Mouse (Mus musculus) ES-E14 (cell line): ENCODE data around the gene Cyp4a31. TPM values are rescaled to one million over a fixed set of nuclear protein-coding genes. Genes with fewer than 3 reads are reported as not detected.

Experiments
- DNase-seq: peaks from one replicate; pipeline ENCODE4 v3.0.0-alpha.2; 2013; ENCODE audit warnings: low read depth, low spot score
- H3K27ac ChIP-seq: 2 replicates; pipeline ENCODE4 v1.5.1; 2012; ENCODE audit warnings: low read depth, mild to moderate bottlenecking, low read length, moderate library complexity, mixed read lengths; ENCODE audit not compliant: poor library complexity, insufficient read depth, severe bottlenecking
- H3K36me3 ChIP-seq: 2 replicates; pipeline ENCODE4 v1.6.1; 2012; ENCODE audit warnings: mild to moderate bottlenecking, low read length, moderate library complexity, mixed read lengths; ENCODE audit not compliant: control insufficient read depth, poor library complexity, insufficient read depth, severe bottlenecking
- H3K4me1 ChIP-seq, 2 experiments: fragments of 150-350 bp in 1 of 2; sonication (generic) in 1 of 2; 2 replicates each; pipeline ENCODE4 v1.6.1; 2012; ENCODE audit warnings: low read length in 2 of 2, mild to moderate bottlenecking in 1 of 2, mixed read lengths in 1 of 2; ENCODE audit not compliant: control insufficient read depth in 2 of 2, insufficient read depth in 2 of 2, poor library complexity in 1 of 2
- H3K4me3 ChIP-seq, 2 experiments: fragments of 150-350 bp in 1 of 2; sonication (generic) in 1 of 2; 2 replicates each; pipeline ENCODE4 v1.5.1; 2012; ENCODE audit warnings: low read length in 2 of 2, low read depth in 1 of 2, mild to moderate bottlenecking in 1 of 2, mixed read lengths in 1 of 2; ENCODE audit not compliant: insufficient read depth in 1 of 2, poor library complexity in 1 of 2, severe bottlenecking in 1 of 2
- H3K9ac ChIP-seq: 2 replicates; pipeline ENCODE4 v1.6.1; 2012; ENCODE audit warnings: low read depth, mild to moderate bottlenecking, low read length, mixed read lengths; ENCODE audit not compliant: poor library complexity, insufficient read depth, severe bottlenecking
- H3K9me3 ChIP-seq: fragments of 150-350 bp; sonication (generic); 2 replicates; pipeline ENCODE4 v1.6.1; 2012; ENCODE audit warnings: low read depth, mild to moderate bottlenecking, low read length; ENCODE audit not compliant: control insufficient read depth, insufficient read depth
- CHD2 ChIP-seq: IDR thresholded peaks from 2 replicates; pipeline ENCODE4 v1.6.1; 2014; ENCODE audit warnings: mild to moderate bottlenecking, low read depth, low read length, inconsistent platforms
- HCFC1 ChIP-seq: IDR thresholded peaks from 2 replicates; pipeline ENCODE4 v1.6.1; 2012; ENCODE audit warnings: low read length, inconsistent platforms, borderline replicate concordance; ENCODE audit not compliant: insufficient read depth
- MAFK ChIP-seq: IDR thresholded peaks from 2 replicates; pipeline ENCODE4 v1.6.1; 2014; ENCODE audit warnings: mild to moderate bottlenecking, low read depth, low read length, inconsistent platforms; ENCODE audit not compliant: insufficient read depth
- ZC3H11A ChIP-seq: IDR thresholded peaks from 2 replicates; pipeline ENCODE4 v1.6.1; 2012; ENCODE audit warnings: low read depth, mild to moderate bottlenecking, inconsistent platforms, low read length, borderline replicate concordance
- ZNF384 ChIP-seq: IDR thresholded peaks from 2 replicates; pipeline ENCODE4 v1.6.1; 2012; ENCODE audit warnings: low read depth, low read length, inconsistent platforms
- in situ Hi-C, 2 experiments: fragments of 600-800 bp; cut with MboI; formaldehyde crosslinking; loops; one replicate each; pipeline ENCODE4 v1.15.1; 2025; ENCODE audit warnings: low sequenced_read_pairs in 2 of 2, inconsistent platforms in 1 of 2; ENCODE audit not compliant: unreplicated experiment in 2 of 2
- total RNA-seq: library from RNA; depleted of rRNA; stranded (reverse); fragments of 300-350 nt; gene quantifications from 2 replicates; pipeline ENCODE4 v1.2.3, GENCODE M21; 2012

Gene Cyp4a31
- total RNA-seq, 1 experiment, result not detected

GRCm38 (mm10) chr4:115545101-115545500 lies 18.3 kb upstream of the Cyp4a31 start:
- no peaks in the 10 kb centered on the region for H3K4me1 ChIP-seq
- in situ Hi-C loops, result no loop called here
- DNase-seq, result no peak
- no peak overlapping the region for H3K9ac ChIP-seq
- H3K9me3 ChIP-seq, result no peaks in the 10 kb centered on the region
- TF ChIP-seq HCFC1, result no peak
- TF ChIP-seq CHD2, result no peak
- no peak for TF ChIP-seq ZC3H11A
- TF ChIP-seq MAFK, result no peak
- TF ChIP-seq ZNF384, result no peak
- no peak overlapping the region for H3K4me3 ChIP-seq
- H3K27ac ChIP-seq, result no peak overlapping the region
- no peaks in the 10 kb centered on the region for H3K36me3 ChIP-seq

- Histone ChIP-seq H3K9me3 (no peaks in the 10 kb centered on the region), H3K36me3 (no peaks in the 10 kb centered on the region), H3K4me3 (no peak overlapping the region), H3K27ac (no peak overlapping the region), H3K9ac (no peak overlapping the region), H3K4me1 (no peaks in the 10 kb centered on the region)
- TF ChIP-seq CHD2 (no peak), ZNF384 (no peak), MAFK (no peak), HCFC1 (no peak), ZC3H11A (no peak)
- DNase-seq, result no peak
- in situ Hi-C loops, result no loop called here
These were observed 17.2 kb upstream of the Cyp4a31 start for GRCm38 (mm10) chr4:115546141-115546828.

GRCm38 (mm10) chr4:115552726-115553125 lies 10.7 kb upstream of the Cyp4a31 start:
- Histone ChIP-seq H3K9ac (no peak overlapping the region), H3K4me1 (peaks cover 0 to 9% of the 10 kb centered on the region in 2 experiments; a peak in 2 of 4 replicates), H3K9me3 (no peaks in the 10 kb centered on the region), H3K36me3 (no peaks in the 10 kb centered on the region), H3K27ac (no peak overlapping the region), H3K4me3 (no peak overlapping the region)
- in situ Hi-C loops, result no loop called here
- no peak for DNase-seq
- TF ChIP-seq MAFK, result no peak
- no peak for TF ChIP-seq ZC3H11A
- TF ChIP-seq CHD2, result no peak
- no peak for TF ChIP-seq HCFC1
- TF ChIP-seq ZNF384, result no peak

- no peak overlapping the region for H3K4me3 ChIP-seq
- in situ Hi-C loops, result no loop called here
- TF ChIP-seq CHD2 (no peak), ZC3H11A (no peak), ZNF384 (no peak)
- DNase-seq, result no peak
- H3K27ac ChIP-seq, result no peak overlapping the region
- H3K9me3 ChIP-seq, result no peaks in the 10 kb centered on the region
- H3K36me3 ChIP-seq, result no peaks in the 10 kb centered on the region
- H3K4me1 ChIP-seq, result peaks cover 6 to 14% of the 10 kb centered on the region in 2 experiments
- H3K9ac ChIP-seq, result no peak overlapping the region
These were observed 7.9 kb upstream of the Cyp4a31 start for GRCm38 (mm10) chr4:115555513-115555912.
